Mouse (Mus musculus): ENCODE results near the gene Fam45a. TPM values are rescaled to one million over a fixed set of nuclear protein-coding genes. Genes with fewer than 3 reads are reported as not detected.

Fam45a gene
- polyA plus RNA-seq, 1 experiment = 12.5 TPM

DNA sequence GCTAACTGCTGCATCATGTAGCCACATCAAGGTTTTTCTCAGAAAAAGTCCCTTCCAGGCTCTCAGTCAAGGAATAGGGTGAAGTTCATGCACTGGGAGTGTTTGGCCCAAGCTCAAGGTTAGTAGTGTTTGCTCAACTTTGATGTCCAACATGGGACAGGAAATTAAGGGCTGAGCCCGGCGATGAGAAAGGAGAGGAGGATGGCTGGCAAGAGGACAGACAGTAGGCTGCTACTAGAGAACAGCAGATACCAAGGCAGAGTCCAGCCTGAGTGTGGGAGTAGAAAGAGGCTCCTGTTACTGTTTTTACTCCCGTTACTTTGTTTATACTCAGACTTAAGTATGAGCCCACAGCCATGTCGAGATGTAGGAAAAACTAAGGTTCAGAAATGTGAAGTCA lies 62.1 kb downstream of the Fam45a start:
- no peak for TF ChIP-seq CTCF (IDR thresholded peaks at IDR 0.05; ENCODE audit: insufficient read depth, low read length)
- no peak for TF ChIP-seq POLR2A (IDR thresholded peaks at IDR 0.05; ENCODE audit: borderline replicate concordance, extremely low read depth, low read depth, low read length)
- 3% methylated on average over 4 of the region's 4 CpGs for WGBS
- Histone ChIP-seq H3K4me3 (replicated peaks; ENCODE audit: extremely low read depth, low read depth, low read length) (peak overlapping the region; percentile 68), H3K4me1 (ENCODE audit: control insufficient read depth, insufficient read depth, low read length) (peaks cover 3% of the 10 kb centered on the region; the same call in 1 of the 2 replicates)
- peak; percentile 19 for DNase-seq

DNA sequence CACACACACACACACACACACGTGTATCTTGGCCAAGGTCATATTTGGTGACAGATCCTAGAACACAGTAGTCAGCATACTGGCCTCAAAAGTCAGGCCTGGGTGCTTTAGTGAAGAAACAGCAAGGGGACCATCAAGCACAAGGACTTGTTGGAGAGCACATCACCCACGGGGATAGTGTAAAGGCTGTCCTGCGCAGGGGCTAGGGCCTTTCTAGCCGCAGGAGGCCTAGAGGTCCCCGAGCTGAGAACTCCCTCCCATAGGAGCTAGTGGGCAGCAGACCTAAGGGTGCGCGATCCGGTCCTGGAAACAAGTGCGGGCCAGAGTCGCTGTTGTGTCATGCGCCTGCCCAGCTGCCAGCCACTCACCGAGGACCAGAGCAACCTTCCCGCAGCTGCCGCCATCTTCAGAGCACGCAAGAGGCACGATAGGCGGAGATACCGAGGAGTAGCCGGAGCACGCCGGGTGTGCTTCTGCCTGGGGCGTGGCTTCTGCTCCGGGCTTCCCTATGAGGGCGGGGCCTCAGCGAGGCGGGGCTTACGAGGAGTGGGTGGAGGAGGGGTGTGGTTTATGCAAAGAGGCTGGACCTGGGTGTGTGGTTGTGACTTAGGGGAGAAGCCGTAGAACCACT lies 62.8 kb downstream of the Fam45a start, which contains the start of gene Prdx3:
Gene Prdx3 (minus strand): TSS at position 493 of the 631 bp plus-strand sequence.
- DNase-seq = peak; percentile 99
- WGBS = under 1% methylated on average over 28 of the region's 28 CpGs
- 0 out of 2 replicates have a peak, but pooled peaks have one; percentile 0 for TF ChIP-seq CTCF (IDR thresholded peaks at IDR 0.05; ENCODE audit: insufficient read depth, low read length)
- peak; percentile 96 for TF ChIP-seq POLR2A (IDR thresholded peaks at IDR 0.05; ENCODE audit: borderline replicate concordance, extremely low read depth, low read depth, low read length)
- Histone ChIP-seq H3K4me1 (ENCODE audit: control insufficient read depth, insufficient read depth, low read length) (peaks cover 3% of the 10 kb centered on the region; the same call in 1 of the 2 replicates), H3K4me3 (replicated peaks; ENCODE audit: extremely low read depth, low read depth, low read length) (peak within 1 kb of the TSS; percentile 68)

DNA sequence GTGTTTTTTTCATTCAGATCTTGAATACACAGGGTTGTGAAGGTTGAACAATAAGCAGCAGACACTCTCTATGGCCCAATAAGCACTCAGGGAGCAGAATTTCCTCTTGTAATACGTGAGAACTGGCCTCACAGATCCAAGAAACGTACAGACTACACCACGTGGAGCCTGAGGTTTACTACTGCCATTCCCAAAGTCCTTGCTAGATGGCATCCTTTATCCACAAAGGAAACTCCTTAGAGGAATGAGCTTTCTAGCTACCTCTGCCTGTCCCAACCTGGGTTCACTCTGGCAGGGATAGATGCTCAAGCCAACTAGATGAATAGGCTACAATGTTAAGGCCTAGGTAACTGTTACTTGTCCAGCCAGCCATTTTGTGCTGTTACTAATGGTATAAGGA lies 71.7 kb downstream of the Fam45a start:
- Histone ChIP-seq H3K4me1 (ENCODE audit: control insufficient read depth, insufficient read depth, low read length) (no peaks in the 10 kb centered on the region), H3K4me3 (replicated peaks; ENCODE audit: extremely low read depth, low read depth, low read length) (no peak overlapping the region)
- 9% methylated on average over 3 of the region's 3 CpGs for WGBS
- TF ChIP-seq CTCF (IDR thresholded peaks at IDR 0.05; ENCODE audit: insufficient read depth, low read length) = peak; percentile 16; the same call in 1 of the 2 replicates
- TF ChIP-seq POLR2A (IDR thresholded peaks at IDR 0.05; ENCODE audit: borderline replicate concordance, extremely low read depth, low read depth, low read length) = no peak
- no peak for DNase-seq

Other genes with a start within 250 kb of the Fam45a start
- gene Cacul1, start 230.6 kb upstream of the Fam45a start, polyA plus RNA-seq (2012; rRNA removed) = 9.6 and 15.2 TPM in 2 replicates
- gene Nanos1, start 55.6 kb upstream of the Fam45a start, polyA plus RNA-seq (2012; rRNA removed) = 0.41 and 0.74 TPM in 2 replicates
- gene Eif3a, start 20.9 kb upstream of the Fam45a start, polyA plus RNA-seq (2012; rRNA removed) = 20.9 and 34.9 TPM in 2 replicates
- 1.2 and 2.6 TPM in 2 replicates for gene Sfxn4, start 49.9 kb downstream of the Fam45a start, polyA plus RNA-seq (2012; rRNA removed)
- 57.1 and 83.3 TPM in 2 replicates for gene Prdx3, start 63.0 kb downstream of the Fam45a start, polyA plus RNA-seq (2012; rRNA removed)
- gene Grk5, start 78.2 kb downstream of the Fam45a start, polyA plus RNA-seq (2012; rRNA removed) = 7.4 and 10.8 TPM in 2 replicates

Measured in lung, adult 2 months (tissue).